Mouse (Mus musculus) gastrocnemius, postnatal 10 days (tissue): ENCODE measurements around the gene Foxn3. TPM values are rescaled to one million over a fixed set of nuclear protein-coding genes. Genes with fewer than 3 reads are reported as not detected.
A peak's percentile ranks its signal among the peaks of the same experiment; 100 is the strongest.

Experiments
- DNase-seq: peaks from one replicate; pipeline ENCODE4 v3.0.0; 2021; ENCODE audit warnings: mixed read lengths
- long read RNA-seq, 2 experiments: library from polyadenylated mRNA; stranded (forward); transcript quantifications; one replicate each; pipeline ENCODE4 v2.0.0; 2021
- total RNA-seq, 2 experiments: library from RNA; stranded (reverse); gene quantifications; 2 replicates each; pipeline ENCODE4 v1.2.3; 2021

Gene Foxn3
- total RNA-seq = 100 to 1,000 TPM; 227 to 232 TPM
- long read RNA-seq, experiment 1, transcript Foxn3-209 (6 exons, 2,882 nt) = major isoform, 36 of 227 reads
- long read RNA-seq, experiment 1, partial matches to known transcripts = 7 of 227 reads
- long read RNA-seq, experiment 1, other reads (novel, unspliced or antisense) = 183 of 227 reads
- long read RNA-seq, experiment 2, transcript Foxn3-209 (6 exons, 2,882 nt) = major isoform, 27 of 199 reads
- long read RNA-seq, experiment 2, partial matches to known transcripts = 7 of 199 reads
- long read RNA-seq, experiment 2, other reads (novel, unspliced or antisense) = 163 of 199 reads

- peak; percentile 81 for DNase-seq
Observed at GRCm38 (mm10) chr12:99563219-99564059, at the start of gene Foxn3. Foxn3 (minus strand) TSS chr12:99563582.

- DNase-seq = no peak
Observed at GRCm38 (mm10) chr12:99612181-99612871, 48.9 kb upstream of the Foxn3 start.

- DNase-seq = no peak
Observed at GRCm38 (mm10) chr12:99610868-99611267, 47.5 kb upstream of the Foxn3 start.

GRCm38 (mm10) chr12:99610069-99610815, 46.9 kb upstream of the Foxn3 start:
- no peak for DNase-seq

GRCm38 (mm10) chr12:99609643-99610042, 46.3 kb upstream of the Foxn3 start:
- no peak for DNase-seq

GRCm38 (mm10) chr12:99608279-99608955, 45.0 kb upstream of the Foxn3 start:
- no peak for DNase-seq

- DNase-seq = no peak
Observed at GRCm38 (mm10) chr12:99603381-99603780, 40.0 kb upstream of the Foxn3 start.

- no peak for DNase-seq
Observed at GRCm38 (mm10) chr12:99601841-99602240, 38.5 kb upstream of the Foxn3 start.

GRCm38 (mm10) chr12:99601392-99601791, 38.0 kb upstream of the Foxn3 start:
- no peak for DNase-seq

- DNase-seq = no peak
Observed at GRCm38 (mm10) chr12:99599606-99600005, 36.2 kb upstream of the Foxn3 start.

- no peak for DNase-seq
Observed at GRCm38 (mm10) chr12:99596397-99596796, 33.0 kb upstream of the Foxn3 start.

- no peak for DNase-seq
Observed at GRCm38 (mm10) chr12:99587338-99587737, 24.0 kb upstream of the Foxn3 start.

GRCm38 (mm10) chr12:99579989-99580388, 16.6 kb upstream of the Foxn3 start:
- DNase-seq = no peak

- DNase-seq = no peak
Observed at GRCm38 (mm10) chr12:99576682-99577081, 13.3 kb upstream of the Foxn3 start.

- DNase-seq = no peak
Observed at GRCm38 (mm10) chr12:99574299-99574698, 10.9 kb upstream of the Foxn3 start.

GRCm38 (mm10) chr12:99573036-99573435, 9.7 kb upstream of the Foxn3 start:
- no peak for DNase-seq

GRCm38 (mm10) chr12:99571999-99572398, 8.6 kb upstream of the Foxn3 start:
- no peak for DNase-seq

- DNase-seq = peak; percentile 81
Observed at GRCm38 (mm10) chr12:99570197-99570956, 7.0 kb upstream of the Foxn3 start.

GRCm38 (mm10) chr12:99565606-99566005, 2.2 kb upstream of the Foxn3 start:
- no peak for DNase-seq

- no peak for DNase-seq
Observed at GRCm38 (mm10) chr12:99564301-99564910, 1.0 kb upstream of the Foxn3 start.
